Mouse (Mus musculus): ENCODE measurements around the gene Ntm.

DNA sequence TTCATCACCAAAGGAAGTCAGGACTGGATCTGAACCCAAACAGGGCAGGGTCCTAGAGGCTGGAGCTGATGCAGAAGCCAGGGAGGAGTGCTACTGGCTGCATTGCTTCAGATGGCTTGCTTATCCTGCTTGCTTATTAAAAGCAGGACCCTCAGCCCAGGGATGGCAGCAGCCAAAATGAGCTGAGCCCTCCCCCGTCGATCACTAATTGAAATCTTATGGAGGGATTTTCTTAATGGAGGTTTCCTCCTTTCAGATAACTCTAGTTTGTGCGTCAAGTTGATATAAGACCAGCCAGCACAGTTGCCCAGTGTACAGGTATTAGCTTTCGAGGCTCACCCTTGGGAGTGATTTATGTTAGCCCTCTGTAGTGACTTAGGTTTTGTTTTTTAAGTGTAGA lies 826.9 kb downstream of the Ntm start:
- TF ChIP-seq POLR2A (IDR thresholded peaks at IDR 0.05; ENCODE audit: insufficient read depth, low read depth, low read length) (no peak), CTCF (IDR thresholded peaks at IDR 0.05) (no peak)

Measured in heart, adult 2 months (tissue).